Mouse (Mus musculus): ENCODE results near the gene Nlrc5.

DNA sequence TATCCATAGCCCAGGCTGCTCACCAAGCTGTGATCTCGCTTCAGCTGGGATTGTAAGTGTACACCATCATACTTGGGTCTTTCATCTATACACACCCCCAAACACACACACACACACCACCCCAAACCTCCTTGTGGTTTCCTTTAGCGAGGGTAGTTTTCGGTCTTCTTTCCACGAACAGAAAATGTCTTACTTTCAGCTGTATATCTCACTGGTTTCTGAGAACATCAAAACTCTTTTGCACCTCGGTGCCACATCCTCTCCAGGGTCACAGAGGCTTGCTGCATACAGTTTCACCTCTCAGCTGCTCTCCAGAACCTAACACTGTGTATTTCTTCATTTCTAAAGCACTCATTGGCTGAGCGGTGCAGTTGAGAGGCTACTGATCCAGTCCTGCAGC, 20.6 kb upstream of the Nlrc5 start:
- TF ChIP-seq GATA1 (IDR thresholded peaks at IDR 0.05; ENCODE audit: borderline replicate concordance, low read length) (no peak), FLI1 (IDR thresholded peaks at IDR 0.05; ENCODE audit: low read length) (no peak)

Data from megakaryocyte, embryonic 14.5 days (primary cell).